Mouse (Mus musculus) mesoderm, embryonic 11.5 days (tissue): ENCODE measurements around the gene Xcl1.
"Not testable (repeated sequence)": the region's sequence is repeated elsewhere in the genome, so short reads cannot be mapped to it uniquely, and the experiment has no call there.

Experiments
- DNase-seq: peaks from one replicate; pipeline ENCODE4 v3.0.0-alpha.2; 2012; ENCODE audit warnings: low read depth, low spot score

Xcl1 gene

DNA sequence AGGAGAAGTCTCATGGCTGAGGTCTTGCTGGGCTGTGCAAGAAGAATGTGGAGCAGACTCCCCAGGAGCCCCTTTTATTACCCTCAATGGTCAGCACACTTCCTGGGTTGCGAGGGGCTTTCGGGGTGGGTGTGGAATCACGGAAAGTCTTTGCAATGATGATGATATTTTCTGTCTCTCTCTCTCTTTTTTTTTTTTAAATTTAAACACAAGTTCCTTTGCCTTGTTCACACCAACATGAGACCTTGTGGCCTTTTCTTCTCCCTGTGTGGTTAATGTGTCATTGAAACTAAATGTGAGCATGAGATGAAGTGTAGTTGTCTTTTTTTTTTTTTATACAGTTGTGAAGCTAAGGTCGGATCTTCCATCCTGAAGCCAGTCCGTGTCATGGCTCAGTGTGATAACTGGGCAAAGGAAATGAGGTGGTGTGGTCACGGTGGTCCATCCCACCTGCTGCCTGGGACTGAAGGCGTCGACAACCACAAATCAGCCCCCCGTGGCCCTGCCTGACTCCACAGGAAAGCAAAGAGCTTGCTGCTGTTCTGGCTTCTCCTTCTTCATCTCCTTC is at the start of gene Xcl1:
Gene Xcl1, minus strand, starts transcription at position 51 of the 568 bp plus-strand sequence.
- no peak for DNase-seq

DNA sequence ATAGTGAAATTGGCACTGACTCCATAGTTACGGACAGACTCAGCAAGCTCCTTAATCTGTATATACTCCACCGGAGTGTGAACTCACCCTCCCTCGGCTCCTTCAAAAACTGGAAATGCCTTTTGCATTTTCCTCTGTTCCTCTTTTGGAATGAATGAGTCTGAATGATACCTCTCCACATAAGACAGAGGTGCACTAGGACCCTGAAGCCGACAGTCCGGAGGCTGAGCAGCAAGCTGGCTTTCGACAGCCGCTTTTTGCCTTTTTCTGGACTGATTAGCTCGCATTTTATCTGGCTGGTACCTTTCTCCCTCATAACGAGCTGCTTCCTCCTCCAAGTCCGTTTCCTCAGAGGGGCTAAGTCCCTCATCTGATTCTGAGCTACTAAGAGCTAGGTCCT is 49.4 kb upstream of the Xcl1 start:
- not testable (repeated sequence) for DNase-seq

DNA sequence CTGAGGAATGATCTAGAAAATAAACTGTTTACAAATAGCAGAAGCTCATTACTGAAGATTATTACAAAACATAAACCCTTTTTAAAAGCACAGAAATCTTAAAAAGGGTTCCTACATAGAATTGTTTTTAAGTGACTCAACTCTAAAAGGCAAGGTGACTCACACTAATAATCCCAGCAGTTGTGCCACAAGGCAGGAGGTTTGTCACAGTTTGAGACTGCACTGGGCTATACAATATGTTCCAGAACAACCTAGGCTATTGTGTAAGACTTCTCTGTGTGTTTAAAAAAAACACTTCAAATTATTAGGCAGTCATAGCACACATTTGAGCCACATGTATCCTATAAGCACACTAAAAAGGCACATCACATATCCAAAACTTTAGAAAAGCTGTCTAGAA is 42.0 kb upstream of the Xcl1 start:
- DNase-seq = no peak

DNA sequence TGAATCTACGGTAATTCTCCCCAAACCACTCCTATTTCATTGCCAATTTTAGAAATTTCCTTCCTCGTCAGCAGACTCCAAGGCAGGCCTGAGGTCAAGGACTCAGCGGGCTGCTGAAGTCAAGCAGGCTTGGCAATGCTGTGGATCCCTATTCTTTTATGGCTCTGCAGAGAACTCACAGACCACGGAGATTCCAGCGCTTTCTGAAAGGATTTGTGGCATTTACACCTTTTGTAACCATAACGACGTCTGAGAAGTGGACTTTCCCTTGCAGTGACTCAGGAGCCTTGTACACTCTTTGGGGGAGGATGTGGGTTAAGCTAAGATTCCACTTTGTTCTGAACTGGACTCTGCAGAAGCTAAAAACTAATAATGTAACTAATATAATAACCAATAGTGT is 40.4 kb upstream of the Xcl1 start:
- DNase-seq = no peak

DNA sequence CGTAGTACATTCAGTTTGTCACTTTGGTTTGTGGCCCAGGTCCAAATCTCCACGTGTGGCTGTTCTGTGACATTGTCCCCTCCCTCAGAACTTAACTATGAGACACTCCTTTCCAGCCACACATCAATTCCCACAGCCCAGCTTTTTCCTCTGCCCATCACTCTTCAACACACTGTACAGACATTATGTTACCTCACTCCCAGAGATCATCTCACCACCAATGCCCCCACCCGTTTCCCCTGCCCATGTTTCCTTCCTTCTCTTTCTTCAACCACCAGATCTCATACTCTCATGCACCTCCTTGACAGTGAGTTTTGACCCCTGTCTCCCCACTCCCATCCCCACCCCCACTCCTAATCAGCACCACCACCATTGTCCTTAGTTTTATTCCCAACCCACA is 39.9 kb upstream of the Xcl1 start:
- DNase-seq = no peak

DNA sequence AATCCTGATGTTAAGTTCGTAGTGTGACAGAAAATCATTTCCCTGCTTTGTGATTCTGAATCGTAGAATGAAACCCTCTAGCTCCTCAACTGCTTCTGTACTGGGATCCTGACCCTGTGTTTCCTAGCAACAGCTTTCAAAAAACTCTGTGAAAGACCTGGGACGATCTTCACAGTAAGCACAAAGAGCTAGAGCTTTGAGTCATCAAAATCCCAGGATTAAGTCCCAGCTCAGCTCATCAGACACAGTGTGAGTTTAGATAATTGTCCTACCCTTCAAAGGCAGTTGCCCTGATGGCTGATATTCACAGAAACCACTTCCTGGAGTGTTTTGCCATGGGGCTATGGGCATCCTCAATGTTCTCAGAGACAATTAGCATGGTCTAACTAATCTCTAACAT is 38.5 kb upstream of the Xcl1 start:
- DNase-seq = no peak

DNA sequence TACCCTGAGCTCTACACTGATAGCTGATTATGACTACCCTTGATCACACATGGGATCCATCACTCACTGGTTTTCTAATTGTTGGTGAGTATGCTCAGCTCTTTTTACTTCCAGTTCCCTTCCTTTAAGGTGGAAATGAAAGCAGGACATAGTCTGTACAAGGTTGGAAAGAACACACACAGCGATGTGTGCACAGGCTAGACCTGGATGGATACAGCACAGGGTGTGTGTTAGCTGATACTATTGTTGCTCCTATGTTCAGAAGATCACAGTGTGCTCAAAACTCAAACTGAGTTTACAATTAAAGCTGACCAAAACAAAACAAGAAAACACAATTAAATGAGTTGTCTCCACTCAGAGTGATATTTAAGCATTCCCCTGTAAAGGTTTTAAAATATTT is 38.0 kb upstream of the Xcl1 start:
- DNase-seq = no peak

DNA sequence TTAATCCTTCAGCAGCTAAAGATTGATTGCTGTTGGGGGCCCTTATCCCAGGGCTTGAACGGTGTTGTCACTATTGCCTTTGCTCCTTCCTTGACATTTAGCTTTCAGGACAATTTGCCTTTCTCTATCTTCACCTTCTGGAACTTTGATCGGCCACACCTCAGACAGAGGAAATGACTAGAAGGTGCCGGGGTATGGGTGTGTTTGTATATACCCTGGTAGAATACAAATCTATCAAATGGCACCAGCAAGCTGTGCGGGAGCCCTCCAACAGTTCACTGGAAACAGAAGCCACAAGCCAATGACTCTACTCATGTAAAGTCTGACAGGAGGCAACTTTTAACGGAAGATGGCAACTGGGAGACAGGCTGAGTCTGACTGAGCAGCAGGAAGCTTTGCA is 37.4 kb upstream of the Xcl1 start:
- no peak for DNase-seq

DNA sequence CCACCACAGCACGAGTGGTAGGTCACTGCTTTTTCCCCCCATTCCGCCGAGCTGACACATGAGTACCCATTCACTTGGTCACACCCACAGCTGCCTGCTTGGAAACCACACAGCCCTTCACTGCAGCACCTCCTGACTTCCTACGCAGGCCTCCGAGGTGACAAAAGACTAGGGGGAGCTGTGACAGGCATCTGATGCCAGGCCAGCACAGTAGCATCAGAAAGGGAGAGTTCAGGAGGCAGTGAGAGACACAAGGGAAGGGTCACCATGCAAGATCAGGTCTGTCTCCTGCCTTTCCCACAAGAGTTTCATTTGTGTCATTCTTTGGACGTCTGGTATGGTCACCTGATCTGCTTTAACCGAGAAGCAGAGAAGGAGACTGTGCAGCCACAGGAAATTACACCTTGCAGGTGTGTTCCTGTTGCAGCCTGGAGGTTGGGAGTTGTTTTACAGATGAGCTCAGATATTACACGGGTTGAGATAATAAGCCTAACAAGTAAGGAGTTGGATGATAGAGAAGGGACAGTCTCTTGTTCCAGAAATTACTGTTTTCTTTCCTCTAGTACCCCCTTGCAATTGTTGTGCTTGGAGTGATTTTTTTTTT is 30.9 kb upstream of the Xcl1 start:
- DNase-seq = no peak

DNA sequence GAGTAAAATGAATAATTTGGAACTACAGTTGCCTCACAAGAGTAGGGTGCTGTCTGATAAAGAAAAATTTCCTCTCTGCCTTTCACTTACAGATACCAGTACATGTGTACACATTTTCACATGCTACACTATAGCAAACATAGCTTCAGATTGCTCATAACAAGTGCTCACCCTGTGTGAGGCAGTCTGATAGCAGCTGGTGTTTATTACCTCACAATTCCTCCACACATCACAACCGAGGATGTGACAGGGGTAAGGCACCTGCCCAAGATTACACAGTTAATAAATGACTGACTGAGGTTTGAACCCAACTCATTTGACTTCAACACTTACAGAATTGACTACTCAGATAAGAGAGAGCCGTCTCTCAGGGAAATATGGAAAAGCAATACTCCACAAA is 25.3 kb upstream of the Xcl1 start:
- no peak for DNase-seq

DNA sequence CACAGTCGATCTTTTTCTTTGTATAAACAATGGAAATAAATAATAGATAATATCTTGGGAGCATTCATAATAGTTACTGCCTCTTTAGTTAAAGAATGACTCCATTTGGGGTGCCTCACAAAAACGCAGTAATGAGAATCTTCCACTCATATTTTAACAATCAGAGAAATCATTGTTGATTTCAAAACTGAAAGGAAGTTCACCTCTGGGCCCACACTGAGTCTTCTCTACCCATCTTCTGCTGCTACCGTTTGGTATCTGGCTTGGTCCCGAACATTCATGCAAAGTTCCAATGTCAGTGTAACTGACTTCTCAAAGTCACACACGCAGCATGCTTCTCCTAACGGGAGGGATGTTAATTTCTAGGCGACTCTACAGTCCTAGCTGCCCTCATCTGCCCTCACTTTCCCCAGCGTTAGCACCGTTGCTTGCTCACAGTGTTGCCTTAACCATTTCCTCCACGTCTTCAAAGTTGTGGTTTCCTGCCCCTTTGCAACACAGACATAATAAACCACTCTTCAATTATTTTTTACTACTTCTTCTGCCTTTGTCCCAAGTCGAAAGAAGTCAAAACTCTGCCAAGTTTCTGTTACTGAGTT is 24.6 kb upstream of the Xcl1 start:
- DNase-seq = no peak

DNA sequence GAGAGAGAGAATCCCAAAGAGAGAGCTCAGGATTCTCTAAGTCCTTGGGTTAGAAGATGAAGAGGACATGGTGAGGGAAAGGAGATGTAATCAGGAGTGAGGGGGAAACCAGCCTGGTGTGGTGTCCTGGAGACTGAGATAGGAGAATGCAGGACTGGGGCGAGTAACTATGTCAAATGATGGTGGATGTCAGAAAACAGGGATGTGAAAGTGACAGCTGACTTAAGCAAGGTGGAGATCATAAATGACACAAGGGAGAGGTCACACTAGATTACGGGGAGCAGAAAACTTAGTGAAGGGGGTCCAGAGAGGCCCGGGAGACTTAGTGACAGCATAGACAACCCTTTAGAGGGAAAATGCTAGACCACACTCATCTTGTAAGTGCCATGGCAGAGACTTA is 23.8 kb upstream of the Xcl1 start:
- no peak for DNase-seq

DNA sequence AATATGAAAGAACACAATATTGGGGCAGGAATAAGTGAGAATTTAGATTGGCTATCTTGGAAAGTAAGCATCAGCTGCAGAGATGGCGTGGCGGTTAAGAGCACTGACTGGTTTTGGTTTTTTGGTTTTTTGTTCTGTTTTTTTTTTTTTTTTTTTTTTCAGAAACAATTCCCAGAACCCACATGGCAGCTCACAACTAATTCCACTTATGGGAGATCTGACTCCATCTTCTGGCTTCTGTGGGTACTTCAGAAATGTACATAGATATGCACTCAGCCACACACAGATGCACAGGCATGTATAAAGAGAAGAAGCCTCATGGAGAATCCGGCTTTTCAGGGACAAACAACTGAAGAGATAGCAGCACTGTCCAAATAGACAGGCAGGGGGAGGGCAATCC is 22.6 kb upstream of the Xcl1 start:
- DNase-seq = no peak

DNA sequence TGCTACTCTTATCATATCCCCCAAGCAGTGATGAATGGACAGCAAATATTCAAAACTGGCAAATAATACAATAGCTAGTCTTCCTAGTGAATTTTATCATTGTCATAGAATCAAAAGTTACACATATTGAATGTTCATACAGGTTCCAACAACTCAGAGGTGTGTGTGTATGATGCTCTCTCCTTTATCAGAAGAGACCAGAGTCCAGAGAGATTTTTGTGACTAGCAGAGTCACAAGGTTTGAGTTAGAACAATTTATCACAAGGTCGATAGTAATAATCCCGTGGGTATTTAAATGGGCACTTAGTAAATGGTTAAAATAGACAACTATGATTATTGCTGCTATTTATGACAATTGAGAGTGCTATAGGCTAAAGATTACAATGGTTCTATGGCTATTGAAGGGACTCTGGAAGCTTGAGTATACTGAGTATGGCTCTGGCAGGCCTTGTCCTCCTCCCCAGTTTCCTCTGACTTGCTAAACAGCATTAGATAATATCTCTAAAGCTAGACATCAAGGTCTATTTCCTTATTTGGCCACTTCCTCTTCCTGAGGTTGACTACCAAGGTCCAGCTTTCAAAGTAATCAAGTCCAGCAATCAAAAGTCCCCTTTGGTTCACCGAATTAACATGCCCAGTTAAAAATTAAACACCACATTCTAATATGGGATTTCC is 21.5 kb upstream of the Xcl1 start:
- DNase-seq = no peak

DNA sequence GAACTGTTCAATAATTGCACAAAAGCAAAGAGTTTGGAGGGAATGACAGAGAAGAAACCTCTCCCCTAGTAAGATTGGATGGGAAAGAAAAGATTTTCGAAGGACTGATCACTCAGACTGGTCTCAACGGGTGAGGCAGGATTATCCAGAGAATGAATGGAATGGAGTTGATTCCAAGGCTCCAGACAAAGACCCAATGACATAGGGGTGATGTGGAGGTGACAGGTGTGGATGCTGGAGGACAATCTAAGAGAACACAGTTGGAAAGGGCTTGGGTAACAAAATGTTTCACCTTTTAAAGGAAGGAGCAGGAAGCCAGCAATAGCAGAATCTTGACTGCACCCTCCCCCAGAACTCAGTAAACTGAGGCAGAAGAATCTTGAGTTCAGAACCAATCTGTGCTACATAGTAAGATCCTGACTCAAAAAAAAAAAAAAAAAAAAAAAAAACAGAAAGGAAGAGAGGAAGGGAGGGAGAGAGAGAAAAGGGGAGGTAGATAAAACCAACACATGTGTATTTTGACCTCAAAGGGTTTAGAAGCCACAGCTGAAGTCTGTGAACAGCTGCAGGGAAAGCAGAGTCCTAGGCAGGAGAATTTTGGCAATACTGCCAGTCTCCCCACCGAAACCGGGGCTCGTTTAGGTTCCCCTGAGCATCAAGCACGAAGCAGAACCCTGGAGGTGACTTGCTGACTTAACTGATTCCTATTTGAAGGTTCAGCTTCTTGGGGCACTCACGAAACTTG is 20.3 kb upstream of the Xcl1 start:
- no peak for DNase-seq

DNA sequence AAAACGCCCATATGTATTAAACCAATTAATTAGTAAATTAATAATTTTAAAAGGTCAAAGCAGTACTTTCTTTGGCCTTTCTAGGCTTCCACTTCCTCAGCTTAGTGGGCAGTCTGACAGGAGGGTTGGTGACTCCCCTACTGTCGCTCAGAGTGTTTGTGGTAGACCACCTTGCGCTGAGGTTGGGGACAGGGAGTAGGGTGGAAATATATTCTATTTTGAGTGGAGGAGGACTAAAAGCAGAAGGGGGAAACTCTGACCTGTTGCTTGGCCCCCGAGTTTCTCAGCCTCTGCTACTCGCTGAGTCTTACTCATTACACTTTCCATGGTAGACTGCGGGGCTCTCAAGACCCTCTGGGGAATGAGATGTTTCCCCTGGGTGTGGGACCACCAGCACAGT is 18.2 kb upstream of the Xcl1 start:
- DNase-seq = no peak

DNA sequence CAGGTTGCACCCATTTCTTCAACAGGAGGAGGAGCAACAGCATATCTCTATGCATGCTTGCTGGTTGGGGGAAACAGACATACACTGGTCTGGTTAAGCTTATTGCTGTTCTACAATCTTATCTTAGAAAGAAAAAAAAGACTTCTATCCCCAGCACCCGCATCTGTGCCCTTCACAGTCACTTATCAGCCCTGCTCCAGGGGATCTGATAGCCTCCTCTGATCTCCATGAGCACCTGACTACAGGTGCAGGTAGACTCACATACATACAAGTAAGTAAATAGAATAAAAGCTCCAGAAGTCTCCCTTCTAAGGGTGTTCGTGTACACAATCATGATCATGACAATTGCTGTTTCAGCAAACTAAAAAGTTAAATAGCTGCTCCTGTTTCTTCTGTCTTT is 733 bp upstream of the Xcl1 start:
- no peak for DNase-seq

DNA sequence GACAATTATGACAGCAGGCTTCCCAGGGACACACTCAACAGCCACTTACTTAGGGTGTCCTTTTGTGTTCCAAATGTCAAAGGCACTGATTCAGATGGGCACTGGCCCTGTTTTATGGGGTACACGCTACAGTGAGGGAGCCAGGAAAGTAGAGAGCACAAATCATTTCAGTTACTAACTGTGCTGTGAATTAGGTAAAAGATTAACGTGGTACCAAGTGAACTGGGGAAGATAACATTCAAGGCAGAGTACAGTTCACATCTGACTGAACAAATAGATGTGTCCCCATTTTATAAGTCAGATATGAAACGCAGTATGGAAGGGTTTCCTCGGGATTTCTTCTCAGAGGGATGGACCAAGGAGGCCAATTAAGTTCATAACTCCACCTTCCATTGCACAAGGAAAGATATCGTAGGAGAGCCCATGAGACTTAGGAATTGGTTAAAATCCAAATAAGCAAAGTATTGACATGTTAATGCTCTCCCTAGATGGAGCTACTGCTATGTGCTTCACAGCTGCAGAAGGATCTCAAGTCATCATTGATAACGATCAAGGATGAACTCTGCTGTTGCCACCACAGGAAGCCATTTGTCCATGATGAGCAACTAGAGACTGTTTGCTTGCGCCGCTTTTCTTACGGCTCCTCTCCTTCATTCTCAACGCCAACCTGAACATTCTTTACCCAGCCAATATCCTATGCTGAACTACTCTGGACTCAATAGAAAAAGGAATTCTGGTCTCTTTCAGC is 1.7 kb downstream of the Xcl1 start:
- no peak for DNase-seq

DNA sequence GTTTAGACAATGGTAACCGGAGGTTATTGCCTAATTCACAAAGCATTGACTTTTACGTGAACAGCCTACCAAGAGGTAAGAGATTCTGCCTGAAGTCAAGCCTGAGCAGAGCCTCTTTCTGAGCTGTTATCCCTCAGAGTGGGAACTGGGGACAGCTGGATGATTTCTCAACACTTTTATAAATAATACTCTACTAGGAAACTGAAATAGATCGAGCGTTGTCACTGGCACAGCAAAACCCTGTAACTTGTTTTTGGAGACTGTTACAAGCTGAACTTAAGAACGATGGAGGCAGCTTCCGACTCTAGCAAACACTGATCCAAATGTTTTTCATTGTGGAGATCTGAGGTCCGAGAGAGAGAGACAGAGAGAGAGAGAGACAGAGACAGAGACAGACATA is 4.2 kb downstream of the Xcl1 start:
- DNase-seq = no peak

DNA sequence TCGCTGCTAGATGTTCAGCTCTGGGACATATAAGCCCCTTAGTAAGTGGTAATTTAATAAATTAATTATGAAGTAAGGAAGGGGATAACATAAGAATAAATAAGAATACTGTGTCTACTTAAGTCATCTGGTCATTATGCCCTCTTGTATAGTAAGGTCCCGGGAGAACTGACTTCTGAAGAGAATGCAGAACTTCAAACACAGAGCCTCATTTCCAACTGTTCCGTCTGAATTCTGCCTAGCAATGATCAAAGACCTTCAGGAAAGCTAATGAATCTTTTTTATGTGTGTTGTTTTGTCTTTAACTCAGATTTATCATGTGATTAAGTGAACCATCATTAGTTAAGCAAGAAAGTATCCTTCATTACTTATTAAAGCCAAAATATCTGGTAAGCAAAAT is 5.3 kb downstream of the Xcl1 start:
- no peak for DNase-seq

DNA sequence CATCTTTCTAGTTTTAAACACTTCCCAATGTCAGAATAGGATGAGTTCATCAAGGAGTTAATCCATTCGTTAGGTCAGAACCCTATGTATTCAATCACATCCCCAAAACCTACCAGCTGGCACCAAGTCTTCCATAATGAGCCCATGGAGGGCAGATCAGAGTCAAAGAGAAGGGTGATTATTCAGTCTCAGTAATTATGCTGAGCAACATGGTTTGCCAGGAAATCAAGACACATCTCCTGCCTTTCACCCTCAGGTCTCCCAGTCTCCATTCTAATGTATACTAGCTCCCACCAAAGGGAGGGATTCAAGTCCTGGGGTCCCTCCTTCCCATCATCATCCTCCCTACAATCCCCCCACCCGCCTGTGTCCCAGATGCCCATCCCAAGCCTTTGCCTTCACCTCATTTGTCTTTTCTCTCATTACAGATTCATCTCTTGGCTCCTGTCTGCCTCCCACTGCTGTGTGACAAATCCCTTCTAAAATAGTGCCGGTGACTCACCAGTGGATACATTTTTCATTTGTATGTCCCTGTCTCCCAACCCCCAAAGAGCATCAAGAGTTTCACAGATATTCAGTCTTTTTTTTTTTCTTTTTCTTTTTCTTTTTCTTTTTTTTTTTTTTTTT is 8.7 kb downstream of the Xcl1 start:
- DNase-seq = no peak
